Mouse (Mus musculus): ENCODE data around the gene 4930407I10Rik. TPM values are rescaled to one million over a fixed set of nuclear protein-coding genes. Genes with fewer than 3 reads are reported as not detected.

Gene 4930407I10Rik
- total and polyA plus RNA-seq, 3 experiments = not detected

DNA sequence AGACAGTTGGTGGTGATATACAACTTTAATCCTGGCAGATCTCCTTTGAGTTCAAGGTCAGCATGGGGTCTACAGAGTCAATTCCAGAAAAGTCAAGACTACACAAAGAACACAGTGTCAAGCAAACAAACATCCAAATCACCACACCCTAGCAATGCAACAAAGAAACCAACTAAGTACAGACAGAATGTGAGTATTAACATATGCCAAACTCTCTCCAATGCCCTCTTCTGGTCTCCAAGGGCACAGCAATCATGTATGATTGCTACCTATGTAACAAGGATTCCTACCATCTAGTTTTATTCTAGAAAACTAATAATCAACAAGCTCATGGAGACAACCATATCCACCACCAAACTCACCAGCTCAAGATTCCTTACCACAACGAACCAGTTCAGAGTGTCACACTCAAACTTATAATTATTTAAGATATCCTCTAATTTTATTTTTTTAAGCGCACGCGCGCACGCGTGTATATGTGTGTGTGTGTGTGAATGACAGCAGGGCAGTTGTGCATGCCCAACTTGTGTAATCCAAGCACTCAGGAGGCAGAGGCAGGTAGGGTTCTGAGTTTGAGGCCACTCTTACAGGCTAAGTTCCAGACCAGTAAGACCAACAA is 14.7 kb upstream of the 4930407I10Rik start (continued):
- no peak for TF ChIP-seq TCF12 (IDR thresholded peaks at IDR 0.05; ENCODE audit: low read depth, low read length)
- no peak for TF ChIP-seq KAT2A (conservative IDR thresholded peaks at IDR 0.05; ENCODE audit: low read depth, low read length)

- Histone ChIP-seq H3K79me2 (ENCODE audit: control insufficient read depth, insufficient read depth, low read length, poor library complexity) (peaks cover 44% of the 10 kb centered on the region), H3K9ac (ENCODE audit: control insufficient read depth, low read depth, low read length, poor library complexity, severe bottlenecking) (peak overlapping the region; percentile 94), H3K4me1 (ENCODE audit: control insufficient read depth in 1 of 2, insufficient read depth in 2 of 2, low read length in 2 of 2) (peaks cover 0 to 13% of the 10 kb centered on the region in 2 experiments; a peak in 3 of 4 replicates), H3K9me3 (replicated peaks; ENCODE audit: insufficient read depth, low read length) (no peaks in the 10 kb centered on the region), H3K4me3 (ENCODE audit: control insufficient read depth in 1 of 2, insufficient read depth in 1 of 2, low read depth in 2 of 2, low read length in 2 of 2) (peak overlapping the region; percentile 88 to 95), H3K27ac (ENCODE audit: control insufficient read depth, low read depth, low read length) (peak overlapping the region; percentile 1; the same call in 1 of the 2 replicates), H3K36me3 (ENCODE audit: control insufficient read depth in 1 of 2, insufficient read depth in 2 of 2, low read length in 2 of 2) (peaks cover 9 to 29% of the 10 kb centered on the region in 2 experiments), H3K27me3 (ENCODE audit: control insufficient read depth in 1 of 2, insufficient read depth in 2 of 2, low read length in 2 of 2) (0 out of 4 replicates have a peak, but pooled peaks cover 0 to 2% of the 10 kb centered on the region in 2 experiments)
- TF ChIP-seq UBTF (IDR thresholded peaks at IDR 0.05; ENCODE audit: borderline replicate concordance, insufficient read depth, low read depth, low read length) (no peak), TCF12 (IDR thresholded peaks at IDR 0.05; ENCODE audit: low read depth, low read length) (no peak), ZKSCAN1 (IDR thresholded peaks at IDR 0.05; ENCODE audit: low read depth, low read length) (no peak), BHLHE40 (IDR thresholded peaks at IDR 0.05; ENCODE audit: borderline replicate concordance, low read depth, low read length) (no peak), POLR2A (IDR thresholded peaks at IDR 0.05; ENCODE audit: control insufficient read depth in 1 of 2, insufficient read depth in 1 of 2, low read depth in 1 of 2, low read length in 2 of 2, poor library complexity in 1 of 2) (0 out of 4 replicates have a peak, but pooled peaks of 1 of the 2 experiments have one; percentile 12), MAZ (IDR thresholded peaks at IDR 0.05; ENCODE audit: low read depth, low read length) (no peak), MXI1 (IDR thresholded peaks at IDR 0.05; ENCODE audit: low read depth, low read length) (peak; percentile 75; the same call in 1 of the 2 replicates), RAD21 (IDR thresholded peaks at IDR 0.05; ENCODE audit: low read depth, low read length) (no peak), SIN3A (IDR thresholded peaks at IDR 0.05; ENCODE audit: low read length) (peak; percentile 68), USF2 (IDR thresholded peaks at IDR 0.05; ENCODE audit: borderline replicate concordance in 1 of 2, insufficient read depth in 1 of 2, low read depth in 1 of 2, low read length in 2 of 2) (no peak), TBP (IDR thresholded peaks at IDR 0.05; ENCODE audit: low read depth, low read length) (no peak), ZC3H11A (IDR thresholded peaks at IDR 0.05; ENCODE audit: low read depth, low read length) (no peak)
- peak; percentile 61 for DNase-seq (ENCODE audit: low read depth, low spot score)
Observed at GRCm38 (mm10) chr15:82046246-82046891, 12.6 kb upstream of the 4930407I10Rik start.

DNA sequence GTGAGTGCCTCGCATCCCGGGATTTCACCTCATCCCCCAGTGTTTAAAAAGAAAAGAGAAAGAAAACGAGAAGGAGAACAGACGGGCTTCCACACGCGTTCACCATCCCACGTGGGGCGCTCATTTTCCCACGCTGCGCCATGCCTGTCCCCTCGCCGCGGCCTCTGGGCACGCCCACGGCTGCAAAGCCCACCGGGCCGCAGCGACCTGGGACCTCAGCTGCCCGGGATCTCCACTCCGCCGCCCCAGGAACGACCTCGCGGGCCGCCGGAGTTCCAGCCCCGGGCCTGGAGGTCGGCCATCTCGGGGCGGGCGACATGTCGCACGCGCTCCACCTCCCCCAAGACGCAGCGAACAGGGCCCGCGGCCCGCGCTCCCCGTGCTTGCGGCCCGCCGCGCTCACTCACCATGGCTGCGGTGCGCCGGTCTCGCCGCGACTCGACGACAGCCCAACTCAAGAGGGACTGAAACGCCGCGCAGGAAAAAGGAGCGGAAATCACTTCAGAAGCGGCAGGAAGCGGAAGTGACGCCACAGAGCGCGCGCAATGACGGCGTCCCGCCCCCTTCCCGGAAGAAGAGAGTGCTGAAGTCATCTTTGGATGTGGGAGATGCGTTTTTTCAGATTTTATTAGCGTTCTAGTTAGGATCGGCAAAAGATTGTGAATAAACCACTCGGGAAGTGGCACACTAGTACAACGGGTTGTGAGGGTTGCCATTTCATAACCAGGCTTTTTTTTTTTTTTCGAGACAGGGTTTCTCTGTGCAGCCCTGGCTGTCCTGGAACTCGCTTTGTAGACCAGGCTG is 11.7 kb upstream of the 4930407I10Rik start, which contains the start of gene Snu13:
Snu13 (minus strand) TSS at position 519 of the 804 bp plus-strand sequence.
- peak within 1 kb of the TSS; percentile 72 for H3K27ac ChIP-seq (ENCODE audit: control insufficient read depth, low read depth, low read length)
- no peaks in the 10 kb centered on the region for H3K9me3 ChIP-seq (replicated peaks; ENCODE audit: insufficient read depth, low read length)
- peaks cover 9 to 29% of the 10 kb centered on the region in 2 experiments for H3K36me3 ChIP-seq (ENCODE audit: control insufficient read depth in 1 of 2, insufficient read depth in 2 of 2, low read length in 2 of 2)
- peaks cover 43% of the 10 kb centered on the region for H3K79me2 ChIP-seq (ENCODE audit: control insufficient read depth, insufficient read depth, low read length, poor library complexity)
- DNase-seq (ENCODE audit: low read depth, low spot score) = peak; percentile 93
- H3K4me3 ChIP-seq (ENCODE audit: control insufficient read depth in 1 of 2, insufficient read depth in 1 of 2, low read depth in 2 of 2, low read length in 2 of 2) = peak within 1 kb of the TSS; percentile 88 to 95
- peak within 1 kb of the TSS; percentile 94 for H3K9ac ChIP-seq (ENCODE audit: control insufficient read depth, low read depth, low read length, poor library complexity, severe bottlenecking)
- peaks cover 0 to 13% of the 10 kb centered on the region in 2 experiments; a peak in 3 of 4 replicates for H3K4me1 ChIP-seq (ENCODE audit: control insufficient read depth in 1 of 2, insufficient read depth in 2 of 2, low read length in 2 of 2)
- H3K27me3 ChIP-seq (ENCODE audit: control insufficient read depth in 1 of 2, insufficient read depth in 2 of 2, low read length in 2 of 2) = 0 out of 4 replicates have a peak, but pooled peaks cover 0 to 2% of the 10 kb centered on the region in 2 experiments
- TF ChIP-seq HCFC1 (IDR thresholded peaks at IDR 0.05; ENCODE audit: low read depth, low read length) (peak; percentile 89), NRF1 (IDR thresholded peaks at IDR 0.05; ENCODE audit: insufficient read depth, low read depth, low read length, poor library complexity, severe bottlenecking) (no peak), ZNF384 (IDR thresholded peaks at IDR 0.05; ENCODE audit: low read depth, low read length) (peak; percentile 44; the same call in 1 of the 2 replicates), ZMIZ1 (IDR thresholded peaks at IDR 0.05; ENCODE audit: low read depth, low read length) (no peak; the same call in 1 of the 2 replicates), ELF1 (IDR thresholded peaks at IDR 0.05; ENCODE audit: low read depth, low read length) (peak; percentile 95), MYC (IDR thresholded peaks at IDR 0.05; ENCODE audit: low read depth, low read length) (peak; percentile 75; the same call in 1 of the 2 replicates), NELFE (IDR thresholded peaks at IDR 0.05; ENCODE audit: low read depth, low read length) (peak; percentile 82), E2F4 (IDR thresholded peaks at IDR 0.05; ENCODE audit: borderline replicate concordance, low read depth, low read length) (0 out of 2 replicates have a peak, but pooled peaks have one; percentile 83), USF2 (IDR thresholded peaks at IDR 0.05; ENCODE audit: borderline replicate concordance in 1 of 2, insufficient read depth in 1 of 2, low read depth in 1 of 2, low read length in 2 of 2) (no peak), TCF12 (IDR thresholded peaks at IDR 0.05; ENCODE audit: low read depth, low read length) (peak; percentile 69), CHD1 (IDR thresholded peaks at IDR 0.05; ENCODE audit: low read depth, low read length) (no peak), ETS1 (IDR thresholded peaks at IDR 0.05; ENCODE audit: low read depth, low read length) (no peak), SMC3 (IDR thresholded peaks at IDR 0.05; ENCODE audit: low read depth, low read length) (no peak)

Measured in MEL (cell line).